Mouse (Mus musculus) left cerebral cortex, postnatal 14 days (tissue): ENCODE data around the gene Bcl11b. TPM values are rescaled to one million over a fixed set of nuclear protein-coding genes. Genes with fewer than 3 reads are reported as not detected.
A peak's percentile ranks its signal among the peaks of the same experiment; 100 is the strongest.

Experiments used
- DNase-seq, 2 experiments: peaks; one replicate each; pipeline ENCODE4 v3.0.0; 2021 to 2022; ENCODE audit warnings: low spot score in 2 of 2, mixed read lengths in 1 of 2
- intact Hi-C: fragments of 180-260 bp; cut with DNase I; formaldehyde crosslinking; loops from one replicate; pipeline ENCODE4 v1.15.1; 2025
- total RNA-seq, 2 experiments: library from RNA; stranded (reverse); gene quantifications; 2 replicates each; pipeline ENCODE4 v1.2.3; 2021

Bcl11b gene
- total RNA-seq, 2 experiments from 2014 or later, result 42.5 to 72.8 TPM

DNA sequence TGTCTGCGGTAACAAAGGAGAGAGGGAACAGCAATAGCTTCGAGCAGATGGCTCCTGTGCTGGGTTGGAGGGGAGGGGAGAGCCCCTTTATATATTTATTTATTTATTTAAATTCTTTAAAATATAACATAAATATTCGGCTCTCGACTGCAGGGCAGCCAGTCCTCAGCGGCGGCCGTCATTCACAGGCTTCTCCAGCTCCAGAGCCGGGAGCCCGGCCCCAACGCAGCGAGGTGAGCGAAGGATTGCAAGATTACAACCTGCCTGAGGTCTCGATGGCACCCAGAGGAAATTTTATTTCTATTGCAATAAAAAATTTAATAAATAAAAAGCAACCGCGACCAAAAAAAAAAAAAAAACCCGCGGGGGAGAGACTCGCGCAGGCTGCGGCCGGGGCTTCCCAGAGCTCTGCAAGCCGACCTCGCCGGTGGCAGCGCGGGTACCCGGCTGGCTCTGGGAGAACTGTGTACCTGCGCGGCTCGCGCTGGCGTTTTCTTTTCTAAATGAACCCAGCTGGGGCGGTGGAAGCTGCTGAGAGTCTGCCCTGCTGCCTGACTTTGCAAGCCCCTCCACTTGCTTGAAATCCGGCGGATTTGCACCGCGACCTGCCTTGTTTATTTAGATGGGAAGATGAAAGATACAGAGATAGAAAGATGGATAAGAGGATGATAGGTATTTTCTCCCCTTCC lies 1.6 kb downstream of the Bcl11b start:
- DNase-seq, result no peak
- intact Hi-C loops, result loop anchor here (10.0 kb wide), 2 partner anchors 1617 to 1697 kb away; no protein-coding TSS in a partner anchor

DNA sequence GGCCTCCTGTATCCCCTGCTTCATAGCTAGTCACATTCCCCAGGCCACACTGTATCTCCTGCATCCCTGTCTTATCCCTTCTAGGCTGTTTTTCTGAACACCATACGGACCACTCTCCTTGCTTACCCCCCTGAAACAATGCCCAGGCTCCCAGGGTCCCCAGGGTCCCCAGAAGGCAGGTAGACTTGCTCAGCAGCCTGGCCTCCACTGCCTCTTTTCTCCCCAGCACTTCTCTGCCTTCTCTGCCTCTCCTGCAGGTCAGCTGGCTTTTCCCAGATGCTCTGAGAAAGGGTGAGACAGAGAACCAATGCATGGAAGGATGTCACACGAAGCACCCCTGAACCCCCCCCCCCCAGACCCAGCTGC lies 2.7 kb downstream of the Bcl11b start:
- intact Hi-C loops, result loop anchor here (10.0 kb wide), 2 partner anchors 1616 to 1696 kb away; no protein-coding TSS in a partner anchor
- no peak for DNase-seq

DNA sequence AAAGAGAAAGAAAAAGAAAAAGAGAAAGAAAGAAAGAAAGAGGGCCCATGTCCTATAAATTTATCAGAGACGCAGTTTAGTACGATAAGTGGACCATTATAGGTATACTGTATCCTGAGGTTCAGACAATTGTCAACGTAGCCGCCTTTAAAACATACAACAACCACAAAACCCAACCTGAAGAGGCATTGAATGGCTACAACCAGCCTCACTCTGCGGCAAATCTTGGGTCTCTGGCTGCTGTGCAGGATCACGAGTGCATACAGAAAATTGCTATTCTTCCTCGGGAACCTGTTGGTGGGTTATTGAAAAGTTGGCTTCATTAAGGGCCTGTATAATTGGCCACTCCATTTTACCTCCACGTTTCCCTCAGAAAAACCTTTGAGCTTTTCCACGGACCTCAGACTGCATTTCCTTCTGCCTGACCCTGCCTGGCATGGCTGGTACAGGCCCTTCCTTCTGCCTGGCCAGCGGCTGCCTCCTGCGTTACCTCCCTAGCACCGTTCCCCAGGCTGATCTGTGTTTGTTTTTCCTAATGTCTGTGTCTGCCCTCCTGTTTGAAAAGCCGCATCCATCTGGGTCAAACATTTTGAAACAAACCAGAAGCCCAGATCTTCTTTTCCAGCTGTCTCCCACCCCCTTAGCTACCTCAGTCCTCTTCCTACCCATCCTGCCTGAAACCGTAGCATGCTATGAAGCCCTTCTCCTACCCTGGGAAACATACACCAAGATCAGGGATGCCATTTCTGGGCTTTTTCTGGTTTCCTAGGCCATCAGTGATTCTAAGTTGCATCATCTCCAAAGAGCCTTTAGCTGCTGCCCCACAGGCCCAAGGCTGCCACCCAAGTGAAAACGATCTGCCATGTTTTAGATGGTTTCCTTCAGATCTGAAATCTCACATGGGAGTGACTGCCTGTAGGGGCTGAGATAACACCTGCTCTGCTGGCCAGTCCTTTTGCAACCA lies 3.4 kb downstream of the Bcl11b start:
- intact Hi-C loops, result loop anchor here (5.0 to 10.0 kb wide), 5 partner anchors 68 to 1695 kb away; no protein-coding TSS in a partner anchor
- no peak for DNase-seq

DNA sequence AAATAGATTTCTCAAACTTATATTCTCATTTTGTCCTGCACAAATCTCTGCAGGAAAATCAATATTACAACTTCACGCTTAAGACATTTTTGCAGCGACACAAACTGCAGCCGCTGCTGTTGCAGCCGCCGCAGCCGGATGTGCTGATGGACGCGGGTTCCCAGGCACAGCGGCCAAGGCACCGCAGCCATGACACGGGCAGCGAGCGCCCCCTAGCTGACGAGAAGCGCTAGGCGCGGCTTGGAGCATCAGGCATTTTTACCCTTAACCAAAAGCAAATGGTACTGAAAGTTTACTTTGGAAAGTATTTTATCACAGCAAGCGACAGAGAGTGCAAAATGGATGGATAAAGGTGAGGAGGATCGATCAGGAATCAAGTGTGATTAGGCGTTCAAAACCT lies 4.7 kb downstream of the Bcl11b start:
- DNase-seq, result peak; percentile 82 to 93
- intact Hi-C loops, result loop anchor here (5.0 kb wide), 3 partner anchors 66 to 1521 kb away; no protein-coding TSS in a partner anchor

DNA sequence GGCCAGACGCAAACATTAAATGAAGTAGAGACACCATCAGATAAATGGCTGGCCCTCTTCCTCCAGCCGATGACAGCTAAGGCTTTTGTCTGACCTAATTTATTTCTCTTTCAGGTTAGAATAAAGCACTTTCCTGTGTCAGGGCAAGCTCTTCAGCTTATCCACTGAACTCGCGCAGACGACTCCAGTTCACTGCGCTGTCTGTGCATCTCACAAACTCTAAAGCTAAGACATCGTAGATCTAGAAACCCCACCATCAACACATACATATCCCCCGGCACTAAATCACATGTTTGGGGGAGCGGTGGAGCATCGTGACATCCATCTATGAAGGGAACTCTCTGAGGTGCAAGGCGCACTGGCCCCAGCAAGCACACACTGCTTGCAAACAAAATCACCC lies 5.5 kb downstream of the Bcl11b start:
- no peak for DNase-seq
- intact Hi-C loops, result loop anchor here (5.0 kb wide), 3 partner anchors 66 to 1521 kb away; no protein-coding TSS in a partner anchor

DNA sequence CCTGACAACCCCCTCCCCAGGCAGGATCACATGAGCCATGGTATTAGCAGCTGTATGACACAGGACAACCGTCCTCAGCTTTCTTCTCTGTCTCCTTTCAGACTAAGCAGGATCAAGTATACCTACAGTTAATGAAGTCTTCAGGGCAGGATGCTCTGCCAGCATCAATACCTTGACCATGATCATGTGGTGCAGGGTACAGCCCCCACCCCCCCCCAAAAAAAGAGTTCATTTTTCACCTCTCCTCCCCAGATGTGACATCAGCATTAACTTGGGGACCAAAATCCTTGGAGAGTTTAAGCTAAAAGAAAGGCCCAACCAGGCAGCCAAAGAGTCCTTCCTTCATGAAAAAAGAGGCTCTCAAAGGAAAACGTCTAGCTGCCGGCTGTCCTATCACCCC lies 6.2 kb downstream of the Bcl11b start:
- no peak for DNase-seq
- intact Hi-C loops, result loop anchor here (5.0 kb wide), 3 partner anchors 65 to 1520 kb away; no protein-coding TSS in a partner anchor

DNA sequence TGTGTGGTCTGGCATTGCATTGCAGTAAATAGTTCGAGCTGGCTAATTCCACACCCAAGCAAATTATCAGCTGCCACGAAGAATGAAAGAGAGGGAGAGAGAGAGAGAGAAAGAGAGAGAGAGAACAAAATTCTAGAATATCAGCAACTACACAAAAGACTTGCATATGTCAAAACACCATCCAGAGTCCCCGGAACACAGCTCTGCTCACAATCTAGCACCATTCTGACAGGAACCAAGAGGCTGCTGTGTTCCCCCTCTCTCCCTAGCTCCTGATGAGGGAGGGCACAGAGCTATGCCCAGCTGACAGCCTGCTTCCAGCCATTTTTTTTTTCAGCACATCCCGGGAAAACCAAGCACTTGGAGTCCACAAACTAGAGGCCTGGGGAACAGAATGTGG lies 6.6 kb downstream of the Bcl11b start:
- no peak for DNase-seq
- intact Hi-C loops, result loop anchor here (5.0 kb wide), 3 partner anchors 64 to 1519 kb away; no protein-coding TSS in a partner anchor

DNA sequence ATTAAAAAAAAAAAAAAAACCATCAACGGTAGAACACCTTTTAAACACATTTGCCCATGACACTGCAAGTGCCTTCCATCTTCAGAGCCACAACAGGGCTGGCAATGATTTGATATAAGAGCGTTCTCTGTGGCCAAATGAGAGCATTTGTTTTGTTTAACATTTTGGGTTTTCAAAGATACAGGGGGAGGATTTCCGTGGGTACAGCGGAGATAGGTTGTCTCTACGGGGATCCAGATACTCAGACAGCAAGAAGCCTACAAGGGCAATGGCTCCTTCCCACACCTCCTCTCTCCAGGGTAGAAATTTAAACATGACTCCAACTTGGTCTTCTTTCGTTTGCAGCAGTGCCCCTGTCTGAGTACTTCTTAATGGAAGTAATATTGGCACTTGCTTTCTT lies 7.2 kb downstream of the Bcl11b start:
- intact Hi-C loops, result loop anchor here (5.0 kb wide), 3 partner anchors 64 to 1519 kb away; no protein-coding TSS in a partner anchor
- DNase-seq, result no peak

DNA sequence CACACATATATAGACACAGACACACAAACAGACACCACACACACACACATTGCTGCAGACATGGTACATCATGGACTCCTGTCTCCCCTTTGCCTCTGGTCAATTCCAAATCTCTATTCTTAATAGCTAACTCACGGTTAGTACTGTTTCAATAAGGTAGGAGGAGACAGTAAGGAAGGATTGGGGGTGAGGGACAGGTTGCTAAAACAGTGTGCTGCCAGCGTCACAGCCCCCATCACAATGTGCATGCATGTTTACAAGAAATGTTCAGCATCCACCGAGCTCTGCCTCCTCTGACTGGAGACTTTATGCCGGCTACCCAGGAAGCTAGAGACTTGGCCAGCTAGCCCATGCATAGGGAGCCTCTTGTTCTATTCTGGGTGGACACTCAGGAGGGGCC lies 9.0 kb downstream of the Bcl11b start:
- intact Hi-C loops, result no loop called here

DNA sequence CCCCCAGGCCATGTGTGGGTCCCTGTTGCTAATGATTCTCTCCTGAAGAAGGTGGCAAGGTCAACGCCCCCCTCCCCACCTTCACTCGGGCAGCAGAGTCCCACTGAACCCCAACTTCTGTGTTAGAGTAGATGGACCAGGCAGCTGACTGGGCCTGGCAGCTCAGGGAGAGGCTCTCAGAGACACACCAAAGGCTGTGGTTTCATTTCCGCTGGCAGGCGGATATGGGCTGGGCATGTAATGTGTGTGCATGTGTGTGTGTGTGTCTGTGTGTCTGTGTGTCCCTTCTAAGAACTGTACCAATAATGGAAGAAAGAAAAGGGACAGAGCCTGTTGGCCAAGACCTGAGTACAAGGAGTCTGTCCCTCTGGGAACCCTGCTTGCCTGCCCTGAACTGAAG lies 10.4 kb downstream of the Bcl11b start:
- DNase-seq, result no peak
- intact Hi-C loops, result no loop called here

More for the DNA sequence above, 9.0 kb downstream of the Bcl11b start:
- no peak for DNase-seq

DNA sequence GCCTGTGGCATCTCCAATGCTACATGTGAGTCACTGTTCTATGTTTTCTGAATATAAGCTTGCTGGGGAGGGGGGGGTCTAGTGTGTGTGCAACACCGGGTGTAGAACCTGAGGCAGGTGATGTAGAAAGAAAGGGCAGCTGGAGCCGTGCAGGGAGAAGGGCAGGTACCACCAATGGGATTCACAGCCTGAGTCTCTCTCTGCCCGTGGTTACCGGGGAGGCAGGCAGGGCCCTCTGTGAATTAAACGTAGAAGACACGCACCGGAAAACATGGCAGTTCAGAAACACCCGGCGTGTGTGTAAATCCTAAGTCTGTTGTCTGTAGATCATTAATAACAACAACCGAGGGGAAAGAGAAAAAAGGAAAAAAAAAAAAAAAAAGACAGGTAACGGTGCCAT lies 12.2 kb downstream of the Bcl11b start:
- DNase-seq, result no peak
- intact Hi-C loops, result no loop called here

DNA sequence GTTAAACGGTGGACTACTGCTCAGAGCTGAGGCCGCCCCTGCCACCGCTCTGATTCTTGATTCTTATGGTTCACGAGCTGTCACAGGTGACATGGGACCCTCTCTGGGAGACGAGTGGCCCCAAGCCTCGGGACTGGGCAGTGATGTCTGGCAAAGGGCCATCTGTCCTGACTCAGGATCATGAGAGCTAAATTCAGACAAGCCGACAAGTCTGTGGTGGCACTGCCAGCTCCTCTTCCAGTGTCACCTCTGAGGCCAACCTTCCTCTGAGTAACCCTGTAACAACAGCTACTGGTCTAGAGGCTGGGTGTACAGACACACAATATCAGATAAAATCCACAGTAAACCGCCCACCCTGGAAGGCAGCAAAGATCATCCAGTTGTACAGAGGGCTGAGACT lies 20.2 kb downstream of the Bcl11b start:
- DNase-seq, result no peak
- intact Hi-C loops, result no loop called here

DNA sequence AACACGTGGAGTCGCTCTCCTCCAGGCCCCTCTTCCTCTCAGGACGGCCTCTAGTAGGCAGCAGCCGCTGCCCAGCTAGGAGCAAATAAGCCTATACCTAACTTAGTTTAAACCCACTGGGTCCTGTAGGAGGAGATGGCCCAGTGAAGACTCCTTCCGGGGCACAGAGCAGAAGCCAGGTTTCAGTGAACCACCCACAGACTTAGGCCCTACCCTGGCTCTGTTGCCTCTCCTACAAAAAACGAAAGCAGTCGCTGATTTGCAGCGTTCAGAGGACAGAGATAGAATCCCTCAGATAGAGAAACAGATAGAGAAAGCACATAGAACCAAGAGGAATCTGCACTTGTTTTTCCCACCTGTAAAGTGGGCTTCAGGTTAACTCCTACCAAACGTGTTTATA lies 21.1 kb downstream of the Bcl11b start:
- intact Hi-C loops, result no loop called here
- no peak for DNase-seq

DNA sequence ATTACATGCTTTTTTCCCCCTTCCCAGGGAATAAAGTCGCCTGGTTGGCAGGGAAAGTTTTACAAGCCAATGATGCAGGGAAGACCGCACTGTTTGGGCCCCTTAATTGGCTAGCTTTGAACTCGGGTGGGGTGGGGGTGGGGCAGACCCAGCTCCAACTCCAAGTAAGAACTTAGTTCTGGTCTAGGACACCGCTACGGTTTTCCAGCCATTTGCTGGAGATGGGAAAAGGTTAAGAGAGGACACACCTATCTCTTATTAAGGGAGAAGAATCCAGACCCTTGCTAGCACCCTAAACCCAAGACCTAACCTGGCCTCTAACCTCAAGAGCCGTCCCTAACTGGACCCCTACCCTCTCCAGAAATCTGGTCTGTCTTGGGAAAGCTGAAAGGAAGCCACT lies 22.2 kb downstream of the Bcl11b start:
- no peak for DNase-seq

DNA sequence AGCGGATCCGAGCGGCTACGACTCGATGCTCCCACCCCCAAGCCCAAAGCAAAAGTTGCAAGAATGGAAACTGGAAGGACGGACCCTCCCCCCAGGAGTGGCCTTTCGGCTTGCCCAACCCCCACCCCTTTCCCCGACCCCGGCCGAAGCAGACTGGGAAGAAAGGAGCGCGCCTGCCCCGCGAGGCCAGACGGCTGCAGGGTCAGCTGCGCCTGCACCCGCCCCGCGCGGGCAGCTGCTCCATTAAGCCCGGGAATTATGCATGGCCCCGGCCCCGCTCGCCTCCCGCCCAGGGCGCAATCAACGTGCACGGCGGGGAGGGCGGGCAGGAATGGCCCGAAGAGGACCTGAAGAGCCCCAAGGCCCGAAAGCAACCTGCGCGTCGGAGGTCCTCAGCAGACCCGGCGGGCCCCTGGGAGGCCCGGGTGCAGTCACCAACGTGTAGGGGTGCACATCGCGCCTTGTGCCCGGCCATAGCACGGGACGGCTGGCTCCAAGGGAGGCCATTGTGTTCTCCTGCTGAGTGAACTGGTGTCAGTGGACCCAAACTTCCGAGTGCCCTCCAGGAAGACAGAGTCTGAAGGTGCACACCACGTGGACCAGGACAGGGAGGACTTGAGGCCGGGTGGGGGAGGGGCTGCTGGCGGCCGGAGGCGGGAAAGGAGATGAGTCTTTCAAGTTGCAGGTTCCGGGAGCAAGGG lies 23.0 kb downstream of the Bcl11b start:
- DNase-seq, result no peak
- intact Hi-C loops, result no loop called here

More for the DNA sequence above, 22.2 kb downstream of the Bcl11b start:
- intact Hi-C loops, result no loop called here

DNA sequence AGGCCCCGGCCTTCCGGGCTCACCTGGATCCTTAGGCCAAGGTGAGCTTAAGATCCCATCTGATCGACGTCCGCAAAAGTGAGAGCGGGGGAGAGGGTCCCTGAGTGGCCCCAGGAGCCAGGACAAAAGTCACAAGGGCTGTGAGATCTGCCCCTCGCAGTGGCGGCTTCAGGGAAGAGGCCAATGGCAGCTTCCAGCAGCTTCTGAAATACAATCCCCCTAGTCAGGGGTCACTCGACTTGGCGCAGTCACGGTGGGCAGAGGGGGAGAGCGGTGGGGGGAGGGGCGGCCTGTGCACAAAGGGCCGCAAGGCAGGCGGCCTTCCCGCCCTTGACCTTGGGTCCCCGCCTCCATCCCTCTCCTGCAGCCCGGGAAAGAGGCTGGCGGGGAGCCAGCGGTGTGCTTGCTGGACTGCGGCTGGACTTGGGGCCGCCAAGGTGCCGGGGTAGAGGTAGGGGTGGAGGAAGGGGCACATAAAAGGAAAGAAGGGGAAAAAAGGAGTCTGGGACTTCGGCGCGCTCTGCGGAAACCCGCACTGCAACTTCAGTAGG lies 23.6 kb downstream of the Bcl11b start:
- intact Hi-C loops, result no loop called here

DNA sequence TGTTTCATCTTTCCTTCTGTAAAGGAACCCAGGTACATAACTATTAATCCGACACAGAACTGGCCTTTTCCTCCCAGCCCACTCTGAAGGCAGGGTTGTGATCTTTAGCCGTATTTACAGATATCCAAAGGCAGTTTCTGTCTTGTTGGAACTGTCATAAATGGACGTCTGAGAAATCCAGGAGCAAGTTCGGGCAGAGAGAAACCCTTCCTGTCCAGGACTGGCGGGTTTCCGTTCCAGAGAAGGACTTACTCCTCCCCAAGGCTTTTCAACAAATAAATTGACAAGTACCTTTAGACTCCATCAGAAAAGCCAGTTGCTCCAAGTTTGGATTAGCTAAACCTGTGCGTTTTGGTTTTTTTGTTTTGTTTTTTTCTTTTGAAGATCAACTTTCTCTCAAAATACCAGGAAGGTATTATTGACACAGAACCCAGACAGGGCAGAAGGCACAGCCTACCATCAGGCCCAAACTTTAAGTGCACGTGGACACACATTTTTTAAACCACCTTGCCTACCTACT lies 24.6 kb downstream of the Bcl11b start:
- intact Hi-C loops, result no loop called here
- no peak for DNase-seq

More for the DNA sequence above, 23.6 kb downstream of the Bcl11b start:
- DNase-seq, result no peak

DNA sequence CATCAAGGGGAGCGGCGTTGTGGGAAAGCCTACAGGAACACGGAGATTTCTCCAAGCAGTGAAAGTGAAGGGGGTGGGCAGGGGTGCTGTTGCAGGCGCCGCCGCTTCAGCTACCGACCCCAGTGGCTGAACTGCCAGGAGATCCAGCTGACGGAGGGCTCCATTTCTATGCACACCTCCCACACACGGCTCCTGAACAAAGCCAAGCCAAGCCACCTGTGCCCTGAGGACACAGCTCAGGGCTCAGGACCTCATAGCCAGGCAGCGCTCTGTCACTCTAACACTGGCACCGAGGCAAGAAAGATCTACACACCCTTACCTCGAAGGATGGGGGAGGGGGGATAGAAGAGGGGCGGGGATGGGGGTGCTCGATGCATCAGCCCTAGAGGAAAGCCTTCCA lies 25.3 kb downstream of the Bcl11b start:
- intact Hi-C loops, result no loop called here

DNA sequence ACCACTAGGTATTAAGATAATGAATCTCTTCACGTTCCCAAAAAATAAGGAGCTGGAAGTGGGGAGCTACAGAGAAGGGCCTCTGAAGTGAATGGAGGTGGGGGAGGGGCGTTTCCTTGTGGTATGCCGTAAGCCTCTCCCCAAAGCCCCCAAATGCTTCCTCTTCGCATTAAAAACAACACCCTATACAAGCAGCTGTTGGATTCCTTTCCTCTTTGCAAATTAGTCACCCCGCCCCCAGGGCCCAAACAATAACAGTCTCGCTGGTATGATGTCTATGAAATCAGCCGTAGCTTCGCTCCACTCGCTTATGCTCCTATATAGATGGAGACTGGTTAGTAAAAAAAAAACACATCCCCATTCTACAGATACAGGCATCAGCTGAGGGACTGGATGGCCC lies 25.9 kb downstream of the Bcl11b start:
- intact Hi-C loops, result no loop called here
- no peak for DNase-seq

More for the DNA sequence above, 25.3 kb downstream of the Bcl11b start:
- no peak for DNase-seq
